Mouse (Mus musculus) forebrain, embryonic 14.5 days (tissue): Measurements from ENCODE around the gene Nap1l1. TPM values are rescaled to one million over a fixed set of nuclear protein-coding genes. Genes with fewer than 3 reads are reported as not detected.
A peak's percentile ranks its signal among the peaks of the same experiment; 100 is the strongest.

Experiments
- ATAC-seq: fragments of 200-750 bp; cut with Nextera tagmentation; 2 replicates; pipeline ENCODE4 v1.8.0; 2017; ENCODE audit warnings: mild to moderate bottlenecking, moderate library complexity
- DNase-seq: peaks from one replicate; pipeline ENCODE4 v3.0.0-alpha.2; 2015; ENCODE audit warnings: low spot score
- H3K27ac ChIP-seq: fragments of 300-500 bp; sonication (generic); 2 replicates; pipeline ENCODE4 v1.5.1; 2014; ENCODE audit warnings: low read depth, mild to moderate bottlenecking, control low read depth, low read length, moderate library complexity
- H3K27me3 ChIP-seq: fragments of 300-500 bp; sonication (generic); replicated peaks from 2 replicates; pipeline ENCODE4 v1.6.1; 2014; ENCODE audit warnings: low read length, control low read depth, mixed read lengths; ENCODE audit not compliant: control insufficient read depth, insufficient read depth
- H3K36me3 ChIP-seq: fragments of 300-500 bp; sonication (generic); 2 replicates; pipeline ENCODE4 v1.6.1; 2014; ENCODE audit warnings: low read length, control low read depth; ENCODE audit not compliant: control insufficient read depth, insufficient read depth
- H3K4me1 ChIP-seq: fragments of 300-500 bp; sonication (generic); 2 replicates; pipeline ENCODE4 v1.6.1; 2014; ENCODE audit warnings: antibody characterized with exemption, low read length, control low read depth; ENCODE audit not compliant: control insufficient read depth, insufficient read depth
- H3K4me2 ChIP-seq: fragments of 300-500 bp; sonication (generic); 2 replicates; pipeline ENCODE4 v1.6.1; 2014; ENCODE audit warnings: mild to moderate bottlenecking, control low read depth, low read length
- H3K4me3 ChIP-seq: fragments of 300-500 bp; sonication (generic); 2 replicates; pipeline ENCODE4 v1.5.1; 2014; ENCODE audit warnings: low read depth, low read length, control low read depth
- H3K9ac ChIP-seq: fragments of 300-500 bp; sonication (generic); 2 replicates; pipeline ENCODE4 v1.6.1; 2014; ENCODE audit warnings: mild to moderate bottlenecking, low read length, control low read depth, moderate library complexity
- H3K9me3 ChIP-seq: fragments of 300-500 bp; sonication (generic); replicated peaks from 2 replicates; pipeline ENCODE4 v1.6.1; 2016; ENCODE audit warnings: low read length, control low read depth, mixed read lengths; ENCODE audit not compliant: control insufficient read depth
- WGBS: fragments of 180-500 bp; shearing (Covaris S2); extraction: QIAGEN DNeasy Blood & Tissue Kit; methylation state at CpG from one replicate; pipeline ENCODE4 v1.1.7; 2014; 5-methylcytosine and 5-hydroxymethylcytosine counted together
- polyA plus RNA-seq: library from polyadenylated mRNA; unstranded; fragments of >200 nt; fragmentation: Nextera tagmentation; extraction: Ambion mirVana; gene quantifications from 2 replicates; pipeline ENCODE4 v1.2.1, GENCODE M21; 2014

Nap1l1 gene
- polyA plus RNA-seq, 1 experiment from 2014 or later = 238 TPM

GRCm38 (mm10) chr10:111507460-111508211, 34.6 kb downstream of the Nap1l1 start:
- ATAC-seq (no peak; the same call in 1 of the 2 replicates), DNase-seq (peak; percentile 57)
- no peaks in the 10 kb centered on the region for H3K9me3 ChIP-seq
- H3K9ac ChIP-seq = peak overlapping the region; percentile 85
- H3K4me2 ChIP-seq = peak overlapping the region; percentile 90
- H3K36me3 ChIP-seq = no peaks in the 10 kb centered on the region
- H3K27me3 ChIP-seq = no peaks in the 10 kb centered on the region
- peak overlapping the region; percentile 77 for H3K4me3 ChIP-seq
- WGBS = under 1% methylated on average over 38 of the region's 38 CpGs
- H3K27ac ChIP-seq = peak overlapping the region; percentile 90
- H3K4me1 ChIP-seq = 0 out of 2 replicates have a peak, but pooled peaks cover 7% of the 10 kb centered on the region

GRCm38 (mm10) chr10:111508324-111509080, 35.5 kb downstream of the Nap1l1 start:
- H3K9ac ChIP-seq = peak overlapping the region; percentile 85
- WGBS = 9% methylated on average over 7 of the region's 7 CpGs
- H3K27me3 ChIP-seq = no peaks in the 10 kb centered on the region

GRCm38 (mm10) chr10:111509103-111509784, 36.2 kb downstream of the Nap1l1 start:
- peak overlapping the region; percentile 90 for H3K4me2 ChIP-seq
- WGBS = 38% methylated on average over 8 of the region's 8 CpGs
- peak overlapping the region; percentile 77; the same call in 1 of the 2 replicates for H3K4me3 ChIP-seq
- DNase-seq = no peak
- H3K27me3 ChIP-seq = no peaks in the 10 kb centered on the region
- H3K9me3 ChIP-seq = no peaks in the 10 kb centered on the region
- H3K9ac ChIP-seq = peak overlapping the region; percentile 21; the same call in 1 of the 2 replicates
- no peak overlapping the region for H3K27ac ChIP-seq
- ATAC-seq = no peak
- 0 out of 2 replicates have a peak, but pooled peaks cover 7% of the 10 kb centered on the region for H3K4me1 ChIP-seq
- H3K36me3 ChIP-seq = no peaks in the 10 kb centered on the region

More at GRCm38 (mm10) chr10:111508324-111509080, 35.5 kb downstream of the Nap1l1 start:
- no peaks in the 10 kb centered on the region for H3K9me3 ChIP-seq
- ATAC-seq = no peak
- 0 out of 2 replicates have a peak, but pooled peaks cover 7% of the 10 kb centered on the region for H3K4me1 ChIP-seq
- DNase-seq = no peak
- H3K27ac ChIP-seq = no peak overlapping the region
- peak overlapping the region; percentile 90 for H3K4me2 ChIP-seq
- H3K36me3 ChIP-seq = no peaks in the 10 kb centered on the region
- H3K4me3 ChIP-seq = peak overlapping the region; percentile 77

GRCm38 (mm10) chr10:111509981-111510380, 37.0 kb downstream of the Nap1l1 start:
- peak overlapping the region; percentile 90; the same call in 1 of the 2 replicates for H3K4me2 ChIP-seq
- H3K4me1 ChIP-seq = 0 out of 2 replicates have a peak, but pooled peaks cover 7% of the 10 kb centered on the region
- DNase-seq (no peak), ATAC-seq (no peak)
- no peaks in the 10 kb centered on the region for H3K9me3 ChIP-seq
- no peak overlapping the region for H3K27ac ChIP-seq
- no peaks in the 10 kb centered on the region for H3K36me3 ChIP-seq
- WGBS = 88% methylated on average over 7 of the region's 7 CpGs
- H3K27me3 ChIP-seq = no peaks in the 10 kb centered on the region
- no peak overlapping the region for H3K4me3 ChIP-seq
- no peak overlapping the region for H3K9ac ChIP-seq

DNA sequence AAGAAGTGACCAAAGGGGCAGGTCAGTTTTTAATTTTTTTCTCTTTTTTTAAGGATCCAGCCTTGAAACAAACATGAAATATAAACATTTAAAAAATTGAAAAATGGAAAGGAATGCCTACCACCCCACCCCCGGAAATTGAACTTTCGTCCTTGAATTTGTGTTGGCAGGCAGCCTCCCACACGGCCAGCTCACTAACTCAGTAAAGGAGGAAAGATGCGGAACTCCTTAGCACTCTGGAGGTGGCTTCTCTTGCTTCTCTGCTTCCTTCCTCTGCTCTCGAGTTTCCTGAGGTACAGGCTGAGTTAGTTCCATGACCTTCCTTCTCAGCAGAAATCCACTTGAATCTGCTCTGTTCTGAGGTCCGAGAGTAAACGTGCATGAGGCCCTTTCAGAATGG, 37.8 kb downstream of the Nap1l1 start:
- 0 out of 2 replicates have a peak, but pooled peaks cover 7% of the 10 kb centered on the region for H3K4me1 ChIP-seq
- H3K36me3 ChIP-seq = no peaks in the 10 kb centered on the region
- DNase-seq = no peak
- H3K4me2 ChIP-seq = no peak overlapping the region
- no peak overlapping the region for H3K9ac ChIP-seq
- no peaks in the 10 kb centered on the region for H3K27me3 ChIP-seq
- no peaks in the 10 kb centered on the region for H3K9me3 ChIP-seq
- 59% methylated on average over 7 of the region's 7 CpGs for WGBS
- H3K4me3 ChIP-seq = no peak overlapping the region
- no peak overlapping the region for H3K27ac ChIP-seq
- ATAC-seq = no peak

DNA sequence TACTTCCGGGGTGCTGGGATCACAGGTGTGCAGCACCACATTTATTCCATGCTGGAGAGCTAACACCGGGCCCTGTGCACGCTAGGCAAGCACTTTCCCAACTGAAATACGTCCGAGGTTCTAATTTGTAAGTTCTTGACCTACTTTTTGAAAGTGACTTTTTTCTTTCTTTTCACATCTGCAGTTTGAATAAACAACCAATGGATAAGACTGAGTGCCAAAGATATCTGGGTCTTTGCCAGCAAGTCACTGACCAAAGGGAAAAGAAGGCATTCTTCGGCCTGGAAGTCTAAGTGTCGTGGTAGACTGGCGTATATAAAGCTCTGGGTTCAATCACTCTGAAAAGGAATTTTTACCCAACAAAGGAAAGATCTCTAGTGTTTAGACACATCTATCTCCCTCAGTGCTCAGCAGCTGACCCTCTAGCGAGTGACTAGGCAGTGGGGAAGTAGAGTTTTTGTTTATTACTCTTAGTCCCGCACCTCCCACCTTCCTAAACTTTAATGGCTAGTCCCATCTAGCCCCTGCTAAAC, 39.1 kb downstream of the Nap1l1 start:
- WGBS = 82% methylated on average over 10 of the region's 10 CpGs
- no peak for ATAC-seq
- Histone ChIP-seq H3K4me1 (0 out of 2 replicates have a peak, but pooled peaks cover 7% of the 10 kb centered on the region), H3K9me3 (no peaks in the 10 kb centered on the region), H3K27me3 (no peaks in the 10 kb centered on the region), H3K36me3 (no peaks in the 10 kb centered on the region), H3K9ac (no peak overlapping the region), H3K4me2 (no peak overlapping the region), H3K4me3 (no peak overlapping the region), H3K27ac (no peak overlapping the region)
- no peak for DNase-seq

GRCm38 (mm10) chr10:111514282-111514885, 41.4 kb downstream of the Nap1l1 start:
- ATAC-seq = no peak
- H3K27ac ChIP-seq = no peak overlapping the region
- WGBS = 93% methylated on average over 5 of the region's 5 CpGs
- no peak for DNase-seq
- no peak overlapping the region for H3K4me2 ChIP-seq
- no peak overlapping the region for H3K4me3 ChIP-seq
- peaks cover under 1% of the 10 kb centered on the region; the same call in 1 of the 2 replicates for H3K4me1 ChIP-seq
- no peak overlapping the region for H3K9ac ChIP-seq
- H3K36me3 ChIP-seq = no peaks in the 10 kb centered on the region
- no peaks in the 10 kb centered on the region for H3K9me3 ChIP-seq
- H3K27me3 ChIP-seq = no peaks in the 10 kb centered on the region
